Mouse (Mus musculus): ENCODE measurements around the gene Rptor.

The Rptor gene

DNA sequence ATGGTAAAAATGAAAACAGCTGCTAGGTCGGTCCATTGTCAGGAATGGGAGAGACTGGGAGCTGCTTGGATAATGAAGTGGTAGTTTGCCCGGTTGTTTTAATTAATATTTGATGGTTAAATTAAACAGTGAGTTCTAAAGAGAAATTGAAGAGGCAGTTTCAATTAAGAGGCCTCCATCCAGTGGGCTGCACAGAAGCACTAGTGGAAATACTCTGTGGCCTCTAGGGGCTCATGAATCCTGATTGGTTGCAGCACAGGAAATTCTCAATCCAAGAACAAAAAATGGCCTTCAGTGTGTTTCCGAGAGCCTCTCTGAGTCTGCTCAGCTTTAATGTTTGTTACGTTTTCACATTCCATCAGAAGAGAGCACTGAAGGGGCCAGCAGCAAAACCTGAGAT is 141.7 kb downstream of the Rptor start:
- no peak for DNase-seq

DNA sequence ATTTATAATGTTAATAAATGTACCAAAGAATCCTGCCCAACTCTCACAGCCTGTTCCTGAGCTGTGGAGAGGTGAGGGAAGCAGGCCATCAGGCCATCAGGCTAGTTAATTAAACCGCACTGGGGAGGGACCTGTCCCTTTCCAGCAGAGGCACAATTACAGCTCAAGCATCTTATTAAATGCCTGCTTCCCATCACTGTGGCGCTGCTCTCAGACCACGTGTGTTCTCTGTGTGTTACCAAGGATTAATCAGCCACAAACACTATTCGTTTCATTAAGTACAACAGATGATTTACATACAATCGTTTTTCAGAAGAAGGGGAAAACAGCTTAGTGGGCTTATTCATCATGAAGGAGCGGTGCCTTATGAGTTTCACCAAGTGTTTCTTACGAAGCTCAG is 142.6 kb downstream of the Rptor start:
- DNase-seq: no peak

DNA sequence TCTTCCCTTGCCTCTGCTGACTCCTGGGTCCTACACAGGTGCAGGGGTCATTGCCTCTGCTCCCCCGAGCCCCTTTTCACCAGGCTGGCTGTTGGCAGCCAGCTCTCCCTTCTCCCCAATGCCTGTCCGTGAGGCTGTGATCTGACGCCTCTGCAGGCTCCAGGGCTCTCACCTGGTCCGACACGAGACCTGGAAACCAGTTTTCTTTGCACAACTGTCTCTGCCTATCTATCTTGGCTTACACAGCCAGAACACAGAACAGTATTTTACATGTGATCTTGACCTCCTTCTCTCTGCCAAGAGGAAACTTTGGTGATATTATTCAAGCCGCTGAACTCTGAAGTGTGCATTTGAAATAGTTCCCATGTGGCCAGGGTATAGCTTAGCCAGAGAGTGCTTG is 151.8 kb downstream of the Rptor start:
- DNase-seq: no peak

DNA sequence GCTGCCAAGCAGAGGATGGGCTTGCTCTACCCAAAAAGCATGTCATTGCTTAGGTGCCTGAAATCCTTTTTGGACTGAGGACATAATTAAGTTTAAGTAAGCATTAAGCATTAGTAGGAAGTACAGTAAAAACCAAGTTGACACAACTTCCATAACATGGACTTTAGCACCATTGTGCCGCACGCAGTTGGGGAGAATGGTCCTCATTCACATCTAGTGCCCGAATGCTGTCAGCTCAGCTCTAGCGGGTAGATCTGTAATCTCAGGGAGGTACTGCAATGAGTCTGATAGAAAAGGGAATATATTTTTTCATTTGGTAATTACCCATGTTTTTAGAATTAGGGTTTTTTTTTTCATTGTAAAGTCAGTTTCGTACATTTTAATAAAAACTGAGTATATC is 155.5 kb downstream of the Rptor start:
- no peak for DNase-seq

DNA sequence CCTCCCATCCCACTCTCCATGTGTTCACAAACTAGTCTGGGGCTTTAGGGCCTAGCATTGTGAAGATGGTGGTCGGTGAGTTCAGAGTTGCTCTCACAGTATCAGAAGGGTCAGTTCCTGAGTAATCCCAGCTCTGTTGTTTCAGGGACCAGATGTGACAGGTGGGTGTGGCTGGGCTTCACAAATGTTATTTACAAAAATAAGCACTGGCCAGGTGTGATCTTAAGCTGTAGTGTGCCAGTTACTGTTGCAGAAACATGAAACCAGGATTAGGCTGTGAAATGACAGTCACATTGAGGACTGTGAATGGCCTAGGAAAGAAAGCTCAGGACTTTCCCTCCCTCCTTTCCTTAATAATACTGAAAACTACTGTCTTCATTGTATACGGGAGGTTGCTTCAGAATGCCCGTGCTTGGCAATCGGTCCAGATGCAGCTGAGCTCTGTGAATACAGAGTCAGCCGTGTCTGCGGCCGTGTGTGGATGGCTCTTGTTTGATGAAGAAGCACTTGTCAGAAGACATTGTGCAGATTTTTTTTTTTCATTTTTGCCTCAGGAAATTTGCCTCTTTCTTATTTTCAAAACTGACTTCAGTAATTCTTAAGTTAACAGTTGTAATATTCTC is 156.1 kb downstream of the Rptor start:
- DNase-seq: no peak

DNA sequence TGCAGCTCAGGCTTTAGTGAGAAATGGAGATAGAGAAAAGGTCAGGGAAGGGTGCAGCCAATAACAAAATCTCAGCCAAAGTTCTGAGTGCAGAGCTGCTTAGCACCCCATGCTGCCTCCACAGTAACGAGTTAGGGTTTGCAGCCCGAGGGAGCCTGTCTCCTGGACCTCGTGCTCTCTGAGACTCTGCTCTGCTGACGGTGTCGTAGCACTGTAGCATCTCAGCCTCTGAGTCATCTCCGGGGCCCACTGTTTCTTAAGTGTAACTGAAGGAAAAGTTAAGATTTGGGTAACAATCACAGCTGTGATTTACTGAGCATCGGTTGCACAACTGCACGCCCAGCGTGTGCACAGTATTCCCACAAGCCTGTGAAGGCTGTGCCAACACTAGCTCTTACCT is 160.2 kb downstream of the Rptor start:
- DNase-seq: no peak

DNA sequence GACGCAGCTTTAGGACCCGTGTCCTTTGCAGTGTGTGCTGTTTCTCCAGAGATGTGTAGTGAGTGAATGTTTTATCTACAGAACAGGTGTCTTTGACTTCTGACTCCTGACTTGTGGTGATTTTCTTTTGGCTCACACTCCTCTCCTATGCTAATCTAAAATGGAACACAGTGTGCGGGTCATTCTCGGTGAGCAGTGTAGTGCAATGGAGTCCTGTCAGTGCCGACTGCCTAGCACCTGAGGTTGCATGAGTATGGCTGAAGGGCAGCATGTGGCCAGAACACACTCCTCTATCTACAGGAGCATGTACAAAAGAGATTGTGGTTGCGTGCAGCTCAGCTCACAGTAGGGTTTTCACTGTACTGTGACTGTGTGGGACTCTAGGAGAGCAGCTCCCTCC is 163.3 kb downstream of the Rptor start:
- DNase-seq: no peak

DNA sequence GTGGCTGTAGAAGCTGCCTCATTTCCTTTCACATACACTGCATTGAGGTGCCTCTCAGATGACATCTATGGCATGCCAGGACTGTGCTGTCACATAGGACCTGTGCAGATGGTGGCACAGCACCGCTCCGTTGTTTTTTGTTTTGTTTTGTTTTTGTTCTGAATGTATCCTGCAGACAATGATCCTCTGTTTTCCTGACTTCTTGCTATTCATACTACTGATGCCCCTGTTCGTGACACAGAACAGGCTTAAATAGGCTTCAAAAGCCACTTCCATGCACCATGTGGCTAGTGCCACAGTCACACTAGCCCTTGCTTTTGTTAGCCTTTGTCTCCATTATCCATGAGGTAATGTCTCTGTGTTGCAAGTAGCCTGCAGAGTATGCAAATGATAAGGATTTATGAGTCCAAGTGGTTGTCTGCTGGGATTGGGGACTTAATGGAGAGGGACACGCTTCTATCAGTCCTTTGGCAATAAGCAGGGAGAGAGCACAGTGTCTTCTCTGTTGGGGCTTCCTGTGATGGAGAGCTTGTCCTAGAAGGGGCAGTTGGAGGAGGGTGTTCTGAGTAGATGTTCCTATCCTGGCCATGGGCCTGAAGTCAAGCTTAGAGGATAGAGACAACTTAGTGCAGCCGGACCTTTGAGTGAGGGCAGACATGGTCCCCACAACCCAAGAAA is 164.2 kb downstream of the Rptor start:
- DNase-seq: no peak

DNA sequence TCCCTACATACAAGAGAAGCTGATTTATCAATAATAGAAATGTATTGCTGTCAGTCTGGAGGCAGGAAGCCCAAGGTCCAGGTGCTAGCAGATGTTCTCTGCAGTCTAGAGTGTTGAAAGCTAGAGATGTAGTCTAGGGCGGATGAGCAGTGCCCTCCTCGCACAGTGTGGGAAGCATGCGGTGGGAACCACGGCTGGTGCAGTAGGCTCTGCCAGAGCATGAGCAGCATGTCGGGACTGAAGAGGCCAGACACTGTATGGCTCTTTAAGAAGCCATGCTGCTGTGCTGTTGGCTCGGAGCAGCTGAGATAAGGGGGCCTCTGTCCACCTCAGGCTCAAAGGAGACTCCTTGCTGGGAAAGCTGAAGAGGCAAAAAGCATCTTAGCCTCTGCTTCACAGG is 164.8 kb downstream of the Rptor start:
- DNase-seq: no peak

DNA sequence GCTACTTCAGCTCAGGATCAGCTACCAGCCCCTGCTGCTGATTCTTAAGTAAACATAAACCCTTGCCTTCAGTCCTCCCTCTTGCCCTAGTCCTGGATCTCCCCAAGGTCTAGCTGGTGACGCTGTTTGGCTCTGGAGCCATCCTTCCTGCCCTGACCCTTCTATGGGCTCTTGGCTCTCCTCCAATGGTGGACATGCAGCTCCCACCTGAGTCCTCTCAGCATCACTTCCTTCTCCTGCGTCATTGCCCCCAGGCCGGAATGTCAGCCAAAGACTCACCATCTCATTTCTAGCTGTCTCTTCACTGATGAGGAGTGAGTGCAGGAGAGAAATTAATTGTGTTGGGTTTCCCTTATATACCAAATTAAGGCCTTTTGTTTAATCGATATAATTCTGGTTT is 165.8 kb downstream of the Rptor start:
- no peak for DNase-seq

DNA sequence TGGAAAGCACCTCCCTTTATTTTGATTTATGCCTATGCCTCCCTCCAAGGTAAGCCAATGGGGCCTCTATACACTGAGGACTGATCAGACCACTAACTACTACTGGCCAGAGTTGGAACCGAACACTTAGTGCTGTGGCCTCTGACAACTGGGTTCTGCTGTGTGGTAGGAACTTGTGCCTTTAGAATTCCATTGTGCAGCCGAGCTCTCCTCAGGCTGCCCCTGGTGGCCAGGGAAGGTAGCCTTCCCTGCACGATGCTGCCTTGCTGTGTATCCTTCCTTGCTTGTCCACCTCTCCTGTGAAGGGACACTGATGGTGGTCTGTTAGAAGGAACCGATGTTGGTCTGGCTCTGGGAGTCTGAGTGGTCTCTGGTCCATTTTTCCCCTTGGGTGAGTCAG is 167.0 kb downstream of the Rptor start:
- no peak for DNase-seq

DNA sequence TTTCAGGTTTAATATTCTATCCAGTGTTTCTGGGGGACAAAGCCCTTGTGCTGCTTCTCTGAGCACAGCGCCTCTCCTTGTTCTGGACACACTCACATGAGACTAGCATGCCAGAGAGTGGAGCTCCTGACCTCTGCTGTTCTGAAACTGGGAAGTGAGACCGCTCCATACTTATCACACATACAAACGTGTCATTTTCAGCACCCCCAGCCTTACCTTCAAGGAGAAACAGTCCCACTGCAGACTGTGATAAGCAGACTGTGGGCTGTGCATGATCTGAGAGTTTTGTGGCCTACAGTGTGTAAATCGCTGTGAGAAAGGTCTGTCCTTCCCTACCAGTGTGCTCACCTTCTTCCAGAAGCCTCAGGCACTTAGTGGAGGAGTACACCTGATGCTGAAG is 168.3 kb downstream of the Rptor start:
- no peak for DNase-seq

DNA sequence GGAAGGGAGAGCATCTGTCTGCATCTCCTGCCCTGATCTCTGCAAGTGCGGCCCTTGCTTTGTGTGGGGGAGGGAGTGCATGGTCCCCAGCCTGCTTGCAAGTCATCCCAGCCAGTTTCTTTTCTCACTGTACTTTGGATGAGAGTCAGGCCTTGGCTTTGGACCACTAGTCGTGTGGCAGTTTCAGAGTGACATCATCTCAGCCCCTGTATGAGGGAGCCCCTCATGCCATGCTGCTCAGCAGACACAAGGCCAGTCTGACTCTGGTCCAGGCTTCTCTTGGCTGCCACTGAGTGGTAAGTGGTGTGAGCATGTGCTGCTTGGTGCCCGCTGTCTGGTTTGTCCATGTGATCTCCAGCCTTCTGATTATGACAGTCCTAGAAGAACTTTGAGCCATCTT is 170.2 kb downstream of the Rptor start:
- DNase-seq: peak; percentile 14

DNA sequence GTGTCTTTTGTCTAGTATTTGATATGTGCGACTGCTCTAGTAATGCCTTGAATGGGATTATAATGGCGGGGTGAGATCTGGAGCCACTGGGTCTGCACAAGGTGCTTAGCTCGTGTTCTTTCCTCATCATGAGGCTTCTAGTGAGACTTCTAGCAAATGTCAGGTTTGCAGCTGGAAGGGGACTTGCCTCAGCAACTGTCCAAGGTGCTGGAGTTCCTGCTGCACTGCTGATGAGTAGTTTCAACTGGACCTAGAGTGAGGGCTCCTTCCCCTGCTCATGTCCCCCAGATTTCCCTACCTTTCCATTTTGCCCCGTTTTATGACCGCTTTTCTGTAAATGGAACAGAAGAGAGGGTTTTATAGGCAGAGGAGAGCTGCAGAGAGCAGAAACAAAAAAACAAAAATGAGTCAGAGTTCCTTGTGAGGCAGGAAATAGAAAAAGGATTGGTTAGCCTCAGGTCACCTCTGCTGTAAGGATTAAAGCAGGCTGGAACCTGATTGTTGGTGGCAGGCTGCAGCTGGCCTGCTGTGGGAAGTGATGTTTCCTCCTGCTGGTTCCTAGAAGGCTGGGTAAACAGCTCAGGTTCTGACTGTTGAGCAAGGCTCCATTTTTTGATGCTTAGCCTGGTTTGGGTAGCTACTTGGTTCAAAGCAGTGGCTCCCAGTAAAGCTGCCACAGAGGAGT is 172.5 kb downstream of the Rptor start:
- no peak for DNase-seq

DNA sequence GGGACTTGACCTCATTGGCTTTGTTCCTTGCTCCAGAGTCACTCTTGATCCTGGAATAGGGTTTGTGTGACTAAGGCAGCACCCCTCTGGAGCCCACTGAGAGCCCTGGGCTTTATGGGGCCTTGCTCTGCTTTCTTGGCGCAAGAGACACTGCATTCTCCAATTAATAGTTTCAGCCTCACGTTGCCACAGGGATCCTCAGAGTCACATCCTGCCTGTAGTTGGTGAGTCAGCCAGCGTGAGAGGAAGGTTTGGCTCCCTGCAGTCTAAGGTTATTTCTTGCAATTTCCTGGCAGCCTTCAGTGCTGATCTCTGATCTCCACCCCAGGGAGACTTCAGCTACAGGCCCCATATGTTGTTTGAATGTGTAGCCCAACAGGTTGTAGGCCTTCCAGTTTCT is 174.5 kb downstream of the Rptor start:
- DNase-seq: no peak

DNA sequence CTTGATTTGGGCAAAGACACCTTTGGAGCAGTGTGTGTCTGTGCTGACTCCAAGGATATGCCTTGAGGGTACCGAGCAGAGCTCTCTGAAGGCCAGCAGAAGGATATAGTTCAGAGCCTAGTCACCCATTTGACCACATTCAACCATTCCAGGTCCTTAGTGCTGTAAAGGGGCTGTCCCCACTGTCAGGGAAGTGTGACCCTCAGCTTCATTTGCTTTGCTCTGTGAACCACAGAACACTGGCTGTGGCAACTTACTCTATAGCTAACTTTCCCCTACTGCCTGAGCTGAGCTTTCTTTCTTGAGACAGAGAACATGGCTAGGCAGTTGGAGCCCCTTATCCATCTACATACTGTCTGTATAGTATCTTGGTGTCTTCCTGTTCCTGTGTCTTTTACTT is 175.2 kb downstream of the Rptor start:
- DNase-seq: no peak

DNA sequence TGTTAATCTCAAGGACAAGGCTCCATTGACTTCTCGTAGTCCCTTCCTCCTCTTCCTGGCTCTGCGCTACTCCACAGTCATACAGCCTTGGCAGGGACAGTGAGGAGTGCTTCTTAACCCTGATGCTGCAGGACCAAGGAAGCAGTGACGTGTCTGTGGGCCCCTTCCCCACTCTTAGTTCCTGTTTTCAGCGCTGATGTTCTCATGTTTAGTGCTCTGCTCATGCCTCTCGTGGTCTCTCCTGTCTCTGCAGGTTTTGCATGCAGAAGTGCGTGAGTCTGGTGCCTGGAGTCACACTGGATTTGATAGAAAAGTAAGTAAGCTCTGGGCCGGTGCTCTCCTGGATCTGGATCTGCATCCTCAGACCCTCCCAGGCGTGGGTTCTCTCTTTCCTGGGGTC is 177.6 kb downstream of the Rptor start:
- DNase-seq: no peak

DNA sequence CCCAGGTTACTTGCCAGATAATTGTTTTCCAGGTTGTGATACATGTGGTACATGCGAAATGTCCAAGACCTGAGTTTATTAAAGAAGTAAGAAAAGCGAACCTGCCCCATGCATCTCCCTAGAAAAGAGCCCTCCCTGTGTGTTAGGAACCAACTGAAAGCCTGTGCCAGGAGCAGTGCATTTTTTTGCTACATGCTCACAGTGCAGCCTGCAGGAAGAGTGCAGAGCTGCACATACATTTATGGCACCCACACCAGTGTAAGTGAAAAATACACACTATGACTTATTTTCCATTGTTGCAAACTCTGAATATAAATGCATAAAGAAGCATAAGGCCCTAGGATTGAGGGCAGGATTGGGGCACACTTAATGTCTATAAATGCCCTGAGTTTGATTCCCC is 178.5 kb downstream of the Rptor start:
- no peak for DNase-seq

DNA sequence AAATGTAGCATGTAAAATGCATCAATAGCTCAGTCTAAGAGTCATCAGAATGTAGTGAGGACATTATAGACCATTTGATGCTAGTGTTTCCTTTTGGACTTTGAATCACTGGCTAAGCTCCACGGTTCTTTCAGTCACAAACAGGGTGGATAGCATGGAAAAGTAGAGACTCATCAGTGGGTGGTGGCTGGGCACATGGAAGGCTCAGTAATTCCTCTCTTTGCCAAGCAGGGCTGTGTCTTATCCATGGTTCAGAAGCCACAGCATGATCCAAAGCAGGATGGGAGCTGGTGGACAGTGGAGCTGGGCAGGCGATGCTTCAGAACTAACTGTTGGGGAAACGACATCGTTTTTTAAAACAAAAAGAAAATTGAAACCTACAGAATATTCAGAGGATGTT is 179.0 kb downstream of the Rptor start:
- DNase-seq: no peak

DNA sequence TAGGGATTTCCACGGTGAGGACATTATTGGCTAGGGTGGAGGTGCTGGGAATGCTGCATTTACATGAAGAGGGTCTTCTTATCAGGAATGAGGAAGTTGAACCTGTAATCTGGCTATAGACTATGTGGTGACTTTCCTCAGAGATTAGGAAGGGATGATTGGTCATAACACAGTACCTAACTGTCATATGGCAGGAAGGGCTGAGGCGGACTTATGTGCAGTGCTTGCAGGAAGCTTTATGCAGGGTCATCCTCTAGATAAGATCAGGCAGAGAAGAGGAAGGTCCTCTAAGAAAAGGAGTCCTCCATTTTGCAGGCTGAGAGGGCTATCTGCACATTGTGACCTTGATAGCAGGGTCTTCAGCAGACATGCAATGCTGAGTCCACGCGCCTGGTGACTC is 180.9 kb downstream of the Rptor start:
- no peak for DNase-seq

DNA sequence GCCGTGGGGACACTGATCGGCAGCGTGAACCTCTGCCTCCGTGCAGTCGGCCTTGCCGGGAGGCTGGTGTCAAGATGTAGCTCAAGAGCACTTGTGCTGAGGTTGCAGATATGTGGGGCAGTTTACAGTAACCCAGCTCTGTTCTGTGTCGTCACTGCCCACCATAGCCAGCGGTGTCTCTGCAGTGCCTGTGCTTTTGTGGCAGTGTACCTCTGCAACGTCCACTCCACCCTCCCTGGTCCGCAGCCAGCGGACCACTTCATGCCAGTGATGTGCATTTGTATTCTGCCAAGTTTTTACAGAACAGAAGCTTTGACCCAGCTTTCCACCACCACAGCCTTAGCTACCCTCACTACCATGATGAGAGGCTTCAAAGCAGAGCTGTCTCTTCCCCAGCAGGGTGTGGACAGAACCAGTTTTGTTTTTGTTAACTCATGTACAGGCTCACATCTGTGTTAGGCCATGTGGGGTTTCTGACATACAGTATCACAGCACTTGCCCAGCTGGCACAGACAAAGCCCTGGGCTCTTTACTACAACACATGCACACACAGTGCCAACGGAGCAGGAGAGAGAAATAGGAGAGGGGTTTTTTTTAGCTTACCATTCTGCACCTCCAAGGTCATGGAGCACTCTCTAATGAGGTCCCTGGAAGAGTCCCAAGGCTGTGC is 182.1 kb downstream of the Rptor start:
- DNase-seq: no peak

DNA sequence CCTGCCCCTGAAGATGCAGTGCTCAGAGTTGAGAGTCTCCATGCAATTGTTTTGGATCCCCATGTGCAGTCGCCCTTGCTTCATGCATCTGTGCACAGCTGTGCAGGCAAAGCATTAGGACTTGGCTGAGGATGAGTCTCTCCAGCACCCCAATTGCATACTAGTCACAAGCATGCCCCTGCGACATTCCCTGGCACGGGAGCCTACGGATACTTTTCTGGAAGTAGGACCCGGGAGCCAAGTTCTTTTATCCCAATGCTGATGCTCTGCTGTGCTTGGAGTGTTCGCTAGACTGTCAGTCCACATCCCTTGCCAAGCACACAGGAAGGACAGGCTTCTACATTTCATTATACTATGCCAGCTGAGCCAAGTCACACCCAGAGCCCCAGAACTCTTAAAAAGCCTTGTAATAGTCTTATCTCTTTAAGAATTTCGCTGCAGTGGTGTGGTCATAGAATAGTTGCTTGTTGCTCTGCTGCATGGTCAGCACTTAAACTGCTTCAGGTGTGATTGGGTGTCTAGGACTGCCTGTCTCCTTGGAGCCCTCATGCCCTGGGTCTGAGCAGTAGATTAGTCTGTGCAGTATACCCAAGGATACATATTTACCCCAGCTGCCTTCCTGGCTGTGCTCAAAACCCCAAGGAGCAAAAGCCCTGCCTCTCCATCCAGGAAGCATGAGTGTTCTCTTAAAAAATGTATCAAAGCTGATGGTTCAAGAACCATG is 183.1 kb downstream of the Rptor start:
- DNase-seq: no peak

DNA sequence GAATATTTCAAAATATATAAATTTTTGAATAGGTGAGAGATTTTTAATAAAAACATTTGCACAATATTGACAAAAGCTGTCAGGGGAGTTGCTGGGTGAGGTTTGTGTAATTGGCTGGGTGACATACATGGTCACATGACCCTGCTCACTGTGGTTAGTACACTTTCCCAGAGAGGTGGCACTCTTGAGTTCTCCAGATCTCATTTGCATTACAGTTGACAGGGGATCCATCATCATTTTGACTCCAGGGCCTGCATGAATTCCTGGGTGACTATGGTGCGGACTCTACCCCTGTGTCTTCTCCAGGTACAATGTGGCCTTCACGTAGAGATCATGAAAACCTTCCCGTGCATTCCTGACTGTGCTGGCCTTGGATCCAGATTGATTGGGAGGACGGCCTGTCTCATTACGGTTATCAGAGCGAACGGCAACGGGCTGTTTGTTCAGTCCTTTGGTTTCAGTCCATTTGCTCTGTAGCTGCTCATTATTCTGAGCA is 183.7 kb downstream of the Rptor start:
- DNase-seq: no peak

Measured in right cerebral cortex, postnatal 14 days (tissue).